7 mouse cellular contexts compared by ENCODE assay signal in genomic region chr17:87350471-87351240, GRCm38 (mm10).
DNase-seq lines count a peak whose midpoint lies in the region; ATAC-seq and TF ChIP-seq lines count a peak whose summit lies in the region.

No protein-coding gene starts in this region.

- WGBS in heart, embryonic 13.5 days, result 35% methylated on average over 13 of the region's 13 CpGs
- 23% methylated on average over 13 of the region's 13 CpGs for WGBS in limb, embryonic 14.5 days

- H3K4me2 ChIP-seq in heart, embryonic 13.5 days, result peak overlapping the region; percentile 55
- no peak overlapping the region; the same call in 1 of the 2 replicates for H3K4me2 ChIP-seq in limb, embryonic 14.5 days (replicated peaks; ENCODE audit: low read depth, low read length, severe bottlenecking)

- H3K27me3 ChIP-seq in MEL (ENCODE audit: control insufficient read depth in 1 of 2, insufficient read depth in 2 of 2, low read length in 2 of 2), result no peaks in the 10 kb centered on the region
- no peaks in the 10 kb centered on the region for H3K27me3 ChIP-seq in heart, embryonic 13.5 days (replicated peaks)
- no peaks in the 10 kb centered on the region for H3K27me3 ChIP-seq in limb, embryonic 14.5 days (ENCODE audit: control insufficient read depth, insufficient read depth, low read length)

- no peak for TF ChIP-seq CTCF in MEL (IDR thresholded peaks at IDR 0.05 in 2 of 3, conservative IDR thresholded peaks at IDR 0.05 in 1 of 3; ENCODE audit: control insufficient read depth in 1 of 3, insufficient read depth in 1 of 3, low read depth in 2 of 3, low read length in 3 of 3, poor library complexity in 1 of 3, severe bottlenecking in 1 of 3)

- no peak for TF ChIP-seq RAD21 in MEL (IDR thresholded peaks at IDR 0.05; ENCODE audit: low read depth, low read length)

- no peak for TF ChIP-seq EP300 in MEL (IDR thresholded peaks at IDR 0.05; ENCODE audit: low read depth in 1 of 2, low read length in 2 of 2)

- no peaks in the 10 kb centered on the region; a peak in 3 of 4 replicates for H3K4me1 ChIP-seq in MEL (ENCODE audit: control insufficient read depth in 1 of 2, insufficient read depth in 2 of 2, low read length in 2 of 2)
- peaks cover 45% of the 10 kb centered on the region for H3K4me1 ChIP-seq in heart, embryonic 13.5 days
- peaks cover 34% of the 10 kb centered on the region for H3K4me1 ChIP-seq in limb, embryonic 14.5 days (ENCODE audit: control insufficient read depth, insufficient read depth, low read length)

- peak; percentile 17 for DNase-seq in MEL (ENCODE audit: low read depth, low spot score)
- peak; percentile 71 for DNase-seq in embryo, embryonic 10 days (ENCODE audit: low spot score)
- DNase-seq in limb, embryonic 14.5 days (ENCODE audit: low spot score), result peak; percentile 74
- DNase-seq in spleen, postnatal 36 days (ENCODE audit: low spot score in 2 of 2), result no peak
- DNase-seq in urinary bladder, postnatal 4 days (ENCODE audit: low spot score in 2 of 2), result no peak
- no peak for DNase-seq in right cerebral cortex, adult 18-20 months

- no peak overlapping the region for H3K9ac ChIP-seq in MEL (ENCODE audit: control insufficient read depth, low read depth, low read length, poor library complexity, severe bottlenecking)
- no peak overlapping the region for H3K9ac ChIP-seq in heart, embryonic 13.5 days
- H3K9ac ChIP-seq in limb, embryonic 14.5 days (ENCODE audit: low read depth, low read length, severe bottlenecking), result no peak overlapping the region

- peak; percentile 18; the same call in 1 of the 2 replicates for ATAC-seq in heart, embryonic 13.5 days (ENCODE audit: extremely low read depth, insufficient number of reproducible peaks, low FRiP score, low TSS enrichment)
- peak; percentile 79 for ATAC-seq in limb, embryonic 14.5 days (ENCODE audit: low FRiP score, low read depth)

- no peaks in the 10 kb centered on the region; a peak in 2 of 4 replicates for H3K36me3 ChIP-seq in MEL (ENCODE audit: control insufficient read depth in 1 of 2, insufficient read depth in 2 of 2, low read length in 2 of 2)
- H3K36me3 ChIP-seq in heart, embryonic 13.5 days, result no peaks in the 10 kb centered on the region
- no peaks in the 10 kb centered on the region for H3K36me3 ChIP-seq in limb, embryonic 14.5 days (ENCODE audit: control insufficient read depth, insufficient read depth, low read length)

- no peak overlapping the region for H3K27ac ChIP-seq in MEL (ENCODE audit: control insufficient read depth, low read depth, low read length)
- peak overlapping the region; percentile 85 for H3K27ac ChIP-seq in heart, embryonic 13.5 days (replicated peaks)
- peak overlapping the region; percentile 53; the same call in 1 of the 2 replicates for H3K27ac ChIP-seq in limb, embryonic 14.5 days (replicated peaks; ENCODE audit: low read depth, low read length)

- H3K79me2 ChIP-seq in MEL (ENCODE audit: control insufficient read depth, insufficient read depth, low read length, poor library complexity), result no peaks in the 10 kb centered on the region

- no peaks in the 10 kb centered on the region for H3K9me3 ChIP-seq in MEL (replicated peaks; ENCODE audit: insufficient read depth, low read length)
- no peaks in the 10 kb centered on the region for H3K9me3 ChIP-seq in heart, embryonic 13.5 days
- H3K9me3 ChIP-seq in limb, embryonic 14.5 days (ENCODE audit: control insufficient read depth, low read length), result no peaks in the 10 kb centered on the region

- no peak overlapping the region for H3K4me3 ChIP-seq in MEL (ENCODE audit: control insufficient read depth in 1 of 2, insufficient read depth in 1 of 2, low read depth in 2 of 2, low read length in 2 of 2)
- H3K4me3 ChIP-seq in heart, embryonic 13.5 days, result no peak overlapping the region
- H3K4me3 ChIP-seq in limb, embryonic 14.5 days (replicated peaks; ENCODE audit: low read length), result no peak overlapping the region

- TF ChIP-seq POLR2A in MEL (IDR thresholded peaks at IDR 0.05; ENCODE audit: control insufficient read depth in 1 of 2, insufficient read depth in 1 of 2, low read depth in 1 of 2, low read length in 2 of 2, poor library complexity in 1 of 2), result no peak
- no peak for TF ChIP-seq POLR2A in limb, embryonic 14.5 days (IDR thresholded peaks at IDR 0.05; ENCODE audit: borderline replicate concordance, extremely low read depth, insufficient read depth, insufficient read length)

TF ChIP-seq in MEL, 35 proteins besides CTCF, POLR2A, EP300 and RAD21:
- TF ChIP-seq MXI1 (IDR thresholded peaks at IDR 0.05; ENCODE audit: low read depth, low read length) (no peak), SMC3 (IDR thresholded peaks at IDR 0.05; ENCODE audit: low read depth, low read length) (no peak), TAL1 (IDR thresholded peaks at IDR 0.05; ENCODE audit: low read length) (no peak)

Comparison
In these comparisons a context has a peak if more than half of its experiments do, and no peak if none do; other contexts are left out.
1. DNase-seq: peak in MEL (single experiment), embryo, embryonic 10 days (single experiment) and limb, embryonic 14.5 days (single experiment); none in spleen, postnatal 36 days (0 of 2), urinary bladder, postnatal 4 days (0 of 2) and right cerebral cortex, adult 18-20 months (single experiment).